Mouse (Mus musculus) forebrain, embryonic 10.5 days (tissue): Measurements from ENCODE around the gene Gm15262. TPM values are rescaled to one million over a fixed set of nuclear protein-coding genes. Genes with fewer than 3 reads are reported as not detected.
"Not testable (repeated sequence)": the region's sequence is repeated elsewhere in the genome, so short reads cannot be mapped to it uniquely, and the experiment has no call there.

Source experiments
- DNase-seq: peaks from one replicate; pipeline ENCODE4 v3.0.0-alpha.2; 2017; ENCODE audit warnings: low spot score; ENCODE audit errors: extremely low spot score
- H3K27ac ChIP-seq: fragments of 300-500 bp; sonication (generic); 2 replicates; pipeline ENCODE4 v1.5.1; 2016; ENCODE audit warnings: mild to moderate bottlenecking
- H3K27me3 ChIP-seq: fragments of 300-500 bp; sonication (generic); 2 replicates; pipeline ENCODE4 v1.6.1; 2016; ENCODE audit warnings: mild to moderate bottlenecking; ENCODE audit not compliant: poor library complexity, severe bottlenecking
- H3K36me3 ChIP-seq: fragments of 300-500 bp; sonication (generic); replicated peaks from 2 replicates; pipeline ENCODE4 v1.6.1; 2016; ENCODE audit warnings: mild to moderate bottlenecking, moderate library complexity
- H3K4me1 ChIP-seq: fragments of 300-500 bp; sonication (generic); 2 replicates; pipeline ENCODE4 v1.6.1; 2016
- H3K4me3 ChIP-seq: fragments of 300-500 bp; sonication (generic); 2 replicates; pipeline ENCODE4 v1.5.1; 2016; ENCODE audit warnings: mild to moderate bottlenecking, moderate library complexity
- H3K9me3 ChIP-seq: fragments of 300-500 bp; sonication (generic); 2 replicates; pipeline ENCODE4 v1.6.1; 2016; ENCODE audit warnings: mild to moderate bottlenecking, moderate library complexity
- WGBS: fragments of 180-500 bp; shearing (Covaris S2); methylation state at CpG from one replicate; pipeline ENCODE4 v1.1.7; 2016; 5-methylcytosine and 5-hydroxymethylcytosine counted together
- polyA plus RNA-seq: library from polyadenylated mRNA; unstranded; fragments of >200 nt; fragmentation: Nextera tagmentation; extraction: Ambion mirVana; gene quantifications from 2 replicates; pipeline ENCODE4 v1.2.1, GENCODE M21; 2016

The Gm15262 gene
- polyA plus RNA-seq: not detected in 2 replicates

DNA sequence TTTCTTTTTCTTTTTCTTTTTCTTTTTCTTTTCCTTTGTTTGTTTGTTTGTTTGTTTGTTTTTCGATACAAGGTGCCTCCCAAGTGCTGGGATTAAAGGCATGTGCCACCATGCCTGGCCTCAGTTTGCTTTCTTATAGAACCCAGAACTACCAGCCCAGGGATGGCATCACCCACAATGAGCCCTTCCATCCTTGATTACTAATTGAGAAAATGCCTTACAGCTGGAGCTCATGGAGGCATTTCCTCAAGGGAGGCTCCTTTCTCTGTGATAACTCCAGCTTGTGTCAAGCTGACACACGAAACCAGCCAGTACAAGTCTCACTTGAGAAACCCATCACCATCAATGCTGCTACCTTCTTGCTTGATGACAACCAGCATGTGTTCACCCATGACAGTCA is at the start of gene Gm15262:
TSS of gene Gm15262 (plus strand) at position 301 of the 400 bp plus-strand sequence.
- H3K4me1 ChIP-seq, DNase-seq, H3K9me3 ChIP-seq, H3K27ac ChIP-seq, H3K4me3 ChIP-seq, H3K36me3 ChIP-seq: not testable (repeated sequence)
- 75% methylated on average over 2 of the region's 2 CpGs for WGBS
- peaks cover 47% of the 10 kb centered on the region for H3K27me3 ChIP-seq

- H3K27me3 ChIP-seq: peaks cover 76% of the 10 kb centered on the region
- no peaks in the 10 kb centered on the region for H3K9me3 ChIP-seq
- whole genome bisulfite sequencing: 90% methylated on average over 1 of the region's 1 CpGs
- DNase-seq: no peak
- H3K4me3 ChIP-seq: no peak overlapping the region
- no peaks in the 10 kb centered on the region for H3K4me1 ChIP-seq
- no peak overlapping the region for H3K27ac ChIP-seq
- H3K36me3 ChIP-seq: no peaks in the 10 kb centered on the region
These were observed 20.9 kb downstream of the Gm15262 start for GRCm38 (mm10) chrX:161308131-161308530.

DNA sequence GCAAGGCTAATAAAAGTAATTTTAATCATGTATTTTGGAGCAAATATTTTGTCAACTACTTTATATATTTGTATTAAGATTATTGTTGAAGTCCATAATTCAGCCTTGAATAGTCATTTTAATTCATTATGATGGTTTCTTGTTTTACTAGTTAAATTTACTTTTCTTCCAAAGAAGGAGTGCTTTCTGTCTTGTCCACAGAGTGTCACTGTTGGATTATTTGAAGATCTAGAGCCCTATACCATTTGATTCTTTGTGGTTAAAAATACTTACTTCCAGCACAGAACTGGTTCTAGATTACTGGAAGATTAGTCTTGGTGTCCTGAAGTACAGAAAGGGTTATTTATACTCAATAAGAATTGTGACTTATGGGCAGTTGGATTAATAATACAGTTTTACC is 29.2 kb downstream of the Gm15262 start:
- Histone ChIP-seq H3K4me1 (no peaks in the 10 kb centered on the region), H3K36me3 (no peaks in the 10 kb centered on the region), H3K4me3 (no peak overlapping the region), H3K27ac (no peak overlapping the region), H3K27me3 (peaks cover 52% of the 10 kb centered on the region), H3K9me3 (no peaks in the 10 kb centered on the region)
- no peak for DNase-seq

- DNase-seq: no peak
- Histone ChIP-seq H3K27ac (no peak overlapping the region), H3K36me3 (no peaks in the 10 kb centered on the region), H3K9me3 (no peaks in the 10 kb centered on the region), H3K4me1 (no peaks in the 10 kb centered on the region), H3K4me3 (no peak overlapping the region), H3K27me3 (peaks cover 79% of the 10 kb centered on the region)
- WGBS: 44% methylated on average over 11 of the region's 11 CpGs
These were observed 83.7 kb downstream of the Gm15262 start for GRCm38 (mm10) chrX:161370927-161371326.

DNA sequence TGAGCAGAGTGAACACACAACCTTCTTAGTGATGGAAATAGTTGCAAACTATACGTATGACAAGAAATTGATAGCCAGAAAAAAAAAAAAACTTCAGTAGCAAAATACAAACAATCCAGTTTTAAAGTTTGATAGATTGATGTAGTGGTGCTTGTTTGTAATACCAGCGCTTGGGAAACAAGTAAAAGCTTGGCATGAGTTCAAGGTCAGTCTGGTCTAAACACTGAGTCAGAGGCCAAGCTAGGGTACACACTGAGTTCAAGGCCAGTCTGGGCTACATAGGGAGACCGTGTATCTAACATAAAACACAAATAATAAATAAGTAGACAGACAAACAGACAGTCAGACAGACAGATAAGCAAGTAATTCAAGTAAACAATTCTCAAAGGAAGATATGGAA is 84.2 kb downstream of the Gm15262 start:
- DNase-seq: no peak
- Histone ChIP-seq H3K36me3 (no peaks in the 10 kb centered on the region), H3K4me1 (no peaks in the 10 kb centered on the region), H3K4me3 (no peak overlapping the region), H3K9me3 (no peaks in the 10 kb centered on the region), H3K27me3 (peaks cover 77% of the 10 kb centered on the region), H3K27ac (no peak overlapping the region)
- WGBS: 74% methylated on average over 3 of the region's 3 CpGs

- no peak for DNase-seq
- H3K36me3 ChIP-seq: no peaks in the 10 kb centered on the region
- H3K4me1 ChIP-seq: no peaks in the 10 kb centered on the region
- peaks cover 80% of the 10 kb centered on the region for H3K27me3 ChIP-seq
- 60% methylated on average over 1 of the region's 1 CpGs for WGBS
- no peak overlapping the region for H3K4me3 ChIP-seq
- H3K9me3 ChIP-seq: no peaks in the 10 kb centered on the region
- no peak overlapping the region for H3K27ac ChIP-seq
These were observed 88.3 kb downstream of the Gm15262 start for GRCm38 (mm10) chrX:161375568-161375967.

GRCm38 (mm10) chrX:161385791-161386190 is 98.5 kb downstream of the Gm15262 start:
- no peak overlapping the region for H3K4me3 ChIP-seq
- H3K9me3 ChIP-seq: no peaks in the 10 kb centered on the region
- 41% methylated on average over 8 of the region's 8 CpGs for WGBS
- H3K36me3 ChIP-seq: no peaks in the 10 kb centered on the region
- no peaks in the 10 kb centered on the region for H3K4me1 ChIP-seq
- DNase-seq: peak; percentile 51
- no peak overlapping the region for H3K27ac ChIP-seq
- peaks cover 55% of the 10 kb centered on the region for H3K27me3 ChIP-seq

DNA sequence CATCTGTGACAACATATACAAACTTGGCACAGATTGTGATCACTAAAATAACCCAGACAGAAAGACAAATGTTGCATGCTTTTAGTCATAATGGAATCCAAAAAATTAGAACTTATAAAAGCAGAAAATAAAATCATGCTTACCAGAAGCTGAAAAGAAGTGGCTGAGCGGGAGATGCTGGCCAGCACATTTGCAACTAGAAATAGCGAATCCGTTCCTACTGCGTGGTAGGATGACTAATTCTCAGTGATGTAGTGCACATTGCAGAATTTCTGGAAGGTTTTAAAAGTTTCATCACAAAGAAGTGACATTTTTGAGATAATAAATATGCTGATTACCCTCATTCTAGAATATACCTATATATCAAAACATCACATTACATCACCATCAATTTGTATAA is 100.7 kb downstream of the Gm15262 start:
- WGBS: 96% methylated on average over 4 of the region's 4 CpGs
- Histone ChIP-seq H3K27me3 (peaks cover 51% of the 10 kb centered on the region), H3K9me3 (no peaks in the 10 kb centered on the region), H3K27ac (no peak overlapping the region), H3K36me3 (no peaks in the 10 kb centered on the region), H3K4me3 (no peak overlapping the region), H3K4me1 (no peaks in the 10 kb centered on the region)
- no peak for DNase-seq

DNA sequence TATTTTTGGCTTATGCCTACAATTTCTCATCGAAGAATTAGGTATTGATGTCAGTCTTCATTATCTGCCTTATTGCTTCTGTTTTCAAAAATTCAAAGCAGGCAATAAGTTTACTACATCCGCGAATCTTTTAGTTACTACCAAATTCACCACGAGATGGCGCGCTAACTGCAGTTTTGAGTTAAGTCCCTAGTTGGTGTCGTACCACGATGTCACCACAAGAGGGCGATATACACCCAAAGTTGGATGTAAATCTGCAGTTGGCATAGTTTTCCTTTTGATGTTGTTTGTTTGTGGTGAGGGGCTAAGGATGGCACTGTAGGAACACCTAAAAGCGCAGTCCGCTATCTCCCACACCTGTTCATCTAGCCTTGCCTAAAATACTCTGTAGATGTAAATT is 111.9 kb downstream of the Gm15262 start:
- Histone ChIP-seq H3K36me3 (no peaks in the 10 kb centered on the region), H3K27me3 (peaks cover 43% of the 10 kb centered on the region), H3K4me1 (no peaks in the 10 kb centered on the region), H3K27ac (no peak overlapping the region), H3K9me3 (no peaks in the 10 kb centered on the region), H3K4me3 (no peak overlapping the region)
- peak; percentile 60 for DNase-seq
- 24% methylated on average over 11 of the region's 11 CpGs for WGBS

- no peaks in the 10 kb centered on the region for H3K36me3 ChIP-seq
- no peak for DNase-seq
- H3K27ac ChIP-seq: no peak overlapping the region
- H3K27me3 ChIP-seq: peaks cover 88% of the 10 kb centered on the region
- H3K4me3 ChIP-seq: no peak overlapping the region
- WGBS: 71% methylated on average over 1 of the region's 1 CpGs
- H3K9me3 ChIP-seq: no peaks in the 10 kb centered on the region
- no peaks in the 10 kb centered on the region for H3K4me1 ChIP-seq
These were observed 123.9 kb downstream of the Gm15262 start for GRCm38 (mm10) chrX:161411151-161411550.

Other genes starting within 250 kb of the Gm15262 start
- 3.1 and 3.9 TPM in 2 replicates for gene Scml2, start 170.3 kb upstream of the Gm15262 start, polyA plus RNA-seq